Mouse (Mus musculus): Measurements from ENCODE around the gene Kcne1. TPM values are rescaled to one million over a fixed set of nuclear protein-coding genes. Genes with fewer than 3 reads are reported as not detected.

Gene Kcne1
- total and polyA plus RNA-seq, 2 experiments from 2014 or later, result 0.05 to 0.16 TPM

GRCm38 (mm10) chr16:92360711-92361110 is 1.4 kb upstream of the Kcne1 start:
- Histone ChIP-seq H3K36me3 (ENCODE audit: insufficient read depth, low read length) (no peaks in the 10 kb centered on the region), H3K4me3 (ENCODE audit: low read length) (no peak overlapping the region), H3K9ac (replicated peaks; ENCODE audit: low read length) (no peak overlapping the region), H3K4me1 (ENCODE audit: insufficient read depth, low read length) (no peaks in the 10 kb centered on the region), H3K9me3 (ENCODE audit: low read length) (no peaks in the 10 kb centered on the region), H3K27ac (no peak overlapping the region), H3K4me2 (ENCODE audit: low read depth, low read length) (no peak overlapping the region), H3K27me3 (ENCODE audit: insufficient read depth, low read length) (no peaks in the 10 kb centered on the region)
- TF ChIP-seq CTCF (IDR thresholded peaks at IDR 0.05; ENCODE audit: low read depth), result no peak
- ATAC-seq (0 out of 2 replicates have a peak, but pooled peaks have one; percentile 38), DNase-seq (ENCODE audit: low spot score) (peak; percentile 21)
- WGBS, result 51% methylated on average over 7 of the region's 7 CpGs

GRCm38 (mm10) chr16:92358734-92359133 is 534 bp downstream of the Kcne1 start:
- 27% methylated on average over 9 of the region's 9 CpGs for WGBS
- no peak overlapping the region for H3K4me3 ChIP-seq (ENCODE audit: low read length)
- H3K27me3 ChIP-seq (ENCODE audit: insufficient read depth, low read length), result no peaks in the 10 kb centered on the region
- no peaks in the 10 kb centered on the region for H3K36me3 ChIP-seq (ENCODE audit: insufficient read depth, low read length)
- no peak for DNase-seq (ENCODE audit: low spot score)
- no peaks in the 10 kb centered on the region for H3K9me3 ChIP-seq (ENCODE audit: low read length)
- ATAC-seq, result peak; percentile 33; the same call in 1 of the 2 replicates
- H3K27ac ChIP-seq, result no peak overlapping the region
- no peak for TF ChIP-seq CTCF (IDR thresholded peaks at IDR 0.05; ENCODE audit: low read depth)
- H3K9ac ChIP-seq (replicated peaks; ENCODE audit: low read length), result no peak overlapping the region
- H3K4me2 ChIP-seq (ENCODE audit: low read depth, low read length), result no peak overlapping the region
- H3K4me1 ChIP-seq (ENCODE audit: insufficient read depth, low read length), result no peaks in the 10 kb centered on the region

- no peak for ATAC-seq
- H3K27ac ChIP-seq, result no peak overlapping the region
Observed at GRCm38 (mm10) chr16:92357566-92357965, 1.7 kb downstream of the Kcne1 start.

GRCm38 (mm10) chr16:92357023-92357422 is 2.2 kb downstream of the Kcne1 start:
- Histone ChIP-seq H3K9ac (replicated peaks; ENCODE audit: low read length) (no peak overlapping the region), H3K9me3 (ENCODE audit: low read length) (no peaks in the 10 kb centered on the region), H3K4me2 (ENCODE audit: low read depth, low read length) (no peak overlapping the region), H3K27ac (no peak overlapping the region), H3K36me3 (ENCODE audit: insufficient read depth, low read length) (no peaks in the 10 kb centered on the region), H3K27me3 (ENCODE audit: insufficient read depth, low read length) (no peaks in the 10 kb centered on the region), H3K4me1 (ENCODE audit: insufficient read depth, low read length) (no peaks in the 10 kb centered on the region), H3K4me3 (ENCODE audit: low read length) (no peak overlapping the region)
- ATAC-seq (no peak), DNase-seq (ENCODE audit: low spot score) (no peak)
- TF ChIP-seq CTCF (IDR thresholded peaks at IDR 0.05; ENCODE audit: low read depth), result 0 out of 2 replicates have a peak, but pooled peaks have one; percentile 5
- WGBS, result 56% methylated on average over 9 of the region's 9 CpGs

More at GRCm38 (mm10) chr16:92357566-92357965, 1.7 kb downstream of the Kcne1 start:
- Histone ChIP-seq H3K4me3 (ENCODE audit: low read length) (no peak overlapping the region), H3K4me2 (ENCODE audit: low read depth, low read length) (no peak overlapping the region), H3K9ac (replicated peaks; ENCODE audit: low read length) (no peak overlapping the region), H3K27me3 (ENCODE audit: insufficient read depth, low read length) (no peaks in the 10 kb centered on the region), H3K9me3 (ENCODE audit: low read length) (no peaks in the 10 kb centered on the region), H3K36me3 (ENCODE audit: insufficient read depth, low read length) (no peaks in the 10 kb centered on the region), H3K4me1 (ENCODE audit: insufficient read depth, low read length) (no peaks in the 10 kb centered on the region)
- TF ChIP-seq CTCF (IDR thresholded peaks at IDR 0.05; ENCODE audit: low read depth), result no peak
- DNase-seq (ENCODE audit: low spot score), result peak; percentile 41
- 21% methylated on average over 10 of the region's 10 CpGs for WGBS

GRCm38 (mm10) chr16:92355982-92356381 is 3.3 kb downstream of the Kcne1 start:
- Histone ChIP-seq H3K4me3 (ENCODE audit: low read length) (no peak overlapping the region), H3K4me2 (ENCODE audit: low read depth, low read length) (no peak overlapping the region), H3K27ac (no peak overlapping the region), H3K36me3 (ENCODE audit: insufficient read depth, low read length) (no peaks in the 10 kb centered on the region), H3K4me1 (ENCODE audit: insufficient read depth, low read length) (no peaks in the 10 kb centered on the region), H3K27me3 (ENCODE audit: insufficient read depth, low read length) (no peaks in the 10 kb centered on the region), H3K9me3 (ENCODE audit: low read length) (no peaks in the 10 kb centered on the region), H3K9ac (replicated peaks; ENCODE audit: low read length) (no peak overlapping the region)
- TF ChIP-seq CTCF (IDR thresholded peaks at IDR 0.05; ENCODE audit: low read depth), result no peak
- WGBS, result 77% methylated on average over 11 of the region's 11 CpGs
- no peak for DNase-seq (ENCODE audit: low spot score)
- no peak for ATAC-seq

GRCm38 (mm10) chr16:92355366-92355765 is 3.9 kb downstream of the Kcne1 start:
- no peak for ATAC-seq
- Histone ChIP-seq H3K36me3 (ENCODE audit: insufficient read depth, low read length) (no peaks in the 10 kb centered on the region), H3K27me3 (ENCODE audit: insufficient read depth, low read length) (no peaks in the 10 kb centered on the region), H3K27ac (no peak overlapping the region), H3K4me3 (ENCODE audit: low read length) (no peak overlapping the region), H3K9me3 (ENCODE audit: low read length) (no peaks in the 10 kb centered on the region), H3K4me1 (ENCODE audit: insufficient read depth, low read length) (no peaks in the 10 kb centered on the region), H3K4me2 (ENCODE audit: low read depth, low read length) (no peak overlapping the region), H3K9ac (replicated peaks; ENCODE audit: low read length) (no peak overlapping the region)
- WGBS, result 82% methylated on average over 5 of the region's 5 CpGs
- DNase-seq (ENCODE audit: low spot score), result no peak
- no peak for TF ChIP-seq CTCF (IDR thresholded peaks at IDR 0.05; ENCODE audit: low read depth)

GRCm38 (mm10) chr16:92353897-92354296 is 5.4 kb downstream of the Kcne1 start:
- Histone ChIP-seq H3K4me3 (ENCODE audit: low read length) (no peak overlapping the region), H3K9ac (replicated peaks; ENCODE audit: low read length) (no peak overlapping the region), H3K9me3 (ENCODE audit: low read length) (no peaks in the 10 kb centered on the region), H3K4me2 (ENCODE audit: low read depth, low read length) (no peak overlapping the region), H3K27me3 (ENCODE audit: insufficient read depth, low read length) (no peaks in the 10 kb centered on the region), H3K4me1 (ENCODE audit: insufficient read depth, low read length) (no peaks in the 10 kb centered on the region; the same call in 1 of the 2 replicates), H3K36me3 (ENCODE audit: insufficient read depth, low read length) (no peaks in the 10 kb centered on the region), H3K27ac (no peak overlapping the region)
- no peak for TF ChIP-seq CTCF (IDR thresholded peaks at IDR 0.05; ENCODE audit: low read depth)
- 73% methylated on average over 2 of the region's 2 CpGs for WGBS
- no peak for DNase-seq (ENCODE audit: low spot score)
- no peak for ATAC-seq
